Mouse (Mus musculus): ENCODE data around the gene Slc16a2.
"Not testable (repeated sequence)": the region's sequence is repeated elsewhere in the genome, so short reads cannot be mapped to it uniquely, and the experiment has no call there.

Gene Slc16a2

GRCm38 (mm10) chrX:103734041-103734625, 87.7 kb downstream of the Slc16a2 start:
- DNase-seq (ENCODE audit: low spot score) = no peak

- DNase-seq (ENCODE audit: low spot score) = no peak
Measured at GRCm38 (mm10) chrX:103733091-103733490, 88.7 kb downstream of the Slc16a2 start.

GRCm38 (mm10) chrX:103732033-103732703, 89.6 kb downstream of the Slc16a2 start:
- no peak for DNase-seq (ENCODE audit: low spot score)

- no peak for DNase-seq (ENCODE audit: low spot score)
Measured at GRCm38 (mm10) chrX:103722437-103722836, 99.3 kb downstream of the Slc16a2 start.

- DNase-seq (ENCODE audit: low spot score) = no peak
Measured at GRCm38 (mm10) chrX:103719618-103720185, 102.1 kb downstream of the Slc16a2 start.

- DNase-seq (ENCODE audit: low spot score) = no peak
Measured at GRCm38 (mm10) chrX:103712922-103713321, 108.9 kb downstream of the Slc16a2 start.

GRCm38 (mm10) chrX:103709671-103710070, 112.1 kb downstream of the Slc16a2 start:
- DNase-seq (ENCODE audit: low spot score) = no peak

GRCm38 (mm10) chrX:103708592-103708991, 113.2 kb downstream of the Slc16a2 start:
- DNase-seq (ENCODE audit: low spot score) = no peak

- no peak for DNase-seq (ENCODE audit: low spot score)
Measured at GRCm38 (mm10) chrX:103704611-103705010, 117.2 kb downstream of the Slc16a2 start.

GRCm38 (mm10) chrX:103704024-103704423, 117.8 kb downstream of the Slc16a2 start:
- no peak for DNase-seq (ENCODE audit: low spot score)

GRCm38 (mm10) chrX:103697796-103698195, 124.0 kb downstream of the Slc16a2 start:
- no peak for DNase-seq (ENCODE audit: low spot score)

- DNase-seq (ENCODE audit: low spot score) = peak; percentile 31
Measured at GRCm38 (mm10) chrX:103696081-103696519, 125.7 kb downstream of the Slc16a2 start.

- DNase-seq (ENCODE audit: low spot score) = peak; percentile 25
Measured at GRCm38 (mm10) chrX:103695165-103695996, 126.4 kb downstream of the Slc16a2 start.

- no peak for DNase-seq (ENCODE audit: low spot score)
Measured at GRCm38 (mm10) chrX:103694787-103695164, 127.0 kb downstream of the Slc16a2 start.

- DNase-seq (ENCODE audit: low spot score) = no peak
Measured at GRCm38 (mm10) chrX:103694381-103694780, 127.4 kb downstream of the Slc16a2 start.

- no peak for DNase-seq (ENCODE audit: low spot score)
Measured at GRCm38 (mm10) chrX:103692916-103693315, 128.9 kb downstream of the Slc16a2 start.

GRCm38 (mm10) chrX:103688551-103688950, 133.2 kb downstream of the Slc16a2 start:
- no peak for DNase-seq (ENCODE audit: low spot score)

GRCm38 (mm10) chrX:103674674-103675073, 147.1 kb downstream of the Slc16a2 start:
- DNase-seq (ENCODE audit: low spot score) = no peak

GRCm38 (mm10) chrX:103673761-103674160, 148.0 kb downstream of the Slc16a2 start:
- DNase-seq (ENCODE audit: low spot score) = no peak

GRCm38 (mm10) chrX:103670245-103670644, 151.5 kb downstream of the Slc16a2 start:
- DNase-seq (ENCODE audit: low spot score) = no peak

GRCm38 (mm10) chrX:103664445-103664844, 157.3 kb downstream of the Slc16a2 start:
- DNase-seq (ENCODE audit: low spot score) = not testable (repeated sequence)

- no peak for DNase-seq (ENCODE audit: low spot score)
Measured at GRCm38 (mm10) chrX:103658985-103659384, 162.8 kb downstream of the Slc16a2 start.

- DNase-seq (ENCODE audit: low spot score) = no peak
Measured at GRCm38 (mm10) chrX:103653021-103653420, 168.8 kb downstream of the Slc16a2 start.

All from layer of hippocampus, adult 9-10 months (tissue).